Mouse (Mus musculus): Measurements from ENCODE around the gene Cd81. TPM values are rescaled to one million over a fixed set of nuclear protein-coding genes. Genes with fewer than 3 reads are reported as not detected.

The Cd81 gene
- polyA plus RNA-seq, 1 experiment from 2014 or later = 276 TPM

GRCm38 (mm10) chr7:143027196-143027595 is 25.3 kb upstream of the Cd81 start:
- DNase-seq (ENCODE audit: low spot score) (no peak), ATAC-seq (replicated peaks; ENCODE audit: low FRiP score) (no peak)
- no peaks in the 10 kb centered on the region; the same call in 1 of the 2 replicates for H3K4me1 ChIP-seq (replicated peaks; ENCODE audit: control insufficient read depth, insufficient read depth, low read length)
- H3K4me3 ChIP-seq (ENCODE audit: low read depth, low read length) = no peak overlapping the region
- no peaks in the 10 kb centered on the region for H3K27me3 ChIP-seq (replicated peaks; ENCODE audit: control insufficient read depth, insufficient read depth, low read length)
- no peaks in the 10 kb centered on the region for H3K36me3 ChIP-seq (ENCODE audit: control insufficient read depth, insufficient read depth, low read length)
- no peaks in the 10 kb centered on the region for H3K9me3 ChIP-seq (ENCODE audit: control insufficient read depth, low read length)
- H3K9ac ChIP-seq (ENCODE audit: low read depth, low read length) = no peak overlapping the region
- H3K4me2 ChIP-seq = no peak overlapping the region
- no peak overlapping the region for H3K27ac ChIP-seq (ENCODE audit: low read depth, low read length)
- WGBS = 87% methylated on average over 4 of the region's 4 CpGs

- ATAC-seq (replicated peaks; ENCODE audit: low FRiP score) (no peak), DNase-seq (ENCODE audit: low spot score) (no peak)
- Histone ChIP-seq H3K9ac (ENCODE audit: low read depth, low read length) (no peak overlapping the region), H3K36me3 (ENCODE audit: control insufficient read depth, insufficient read depth, low read length) (no peaks in the 10 kb centered on the region), H3K9me3 (ENCODE audit: control insufficient read depth, low read length) (no peaks in the 10 kb centered on the region), H3K4me1 (replicated peaks; ENCODE audit: control insufficient read depth, insufficient read depth, low read length) (no peaks in the 10 kb centered on the region; the same call in 1 of the 2 replicates), H3K27ac (ENCODE audit: low read depth, low read length) (no peak overlapping the region), H3K27me3 (replicated peaks; ENCODE audit: control insufficient read depth, insufficient read depth, low read length) (no peaks in the 10 kb centered on the region), H3K4me2 (no peak overlapping the region), H3K4me3 (ENCODE audit: low read depth, low read length) (no peak overlapping the region)
- WGBS = 80% methylated on average over 1 of the region's 1 CpGs
Measured at GRCm38 (mm10) chr7:143031816-143032215, 20.7 kb upstream of the Cd81 start.

GRCm38 (mm10) chr7:143033581-143033980 is 19.0 kb upstream of the Cd81 start:
- Histone ChIP-seq H3K36me3 (ENCODE audit: control insufficient read depth, insufficient read depth, low read length) (no peaks in the 10 kb centered on the region), H3K9me3 (ENCODE audit: control insufficient read depth, low read length) (no peaks in the 10 kb centered on the region), H3K9ac (ENCODE audit: low read depth, low read length) (no peak overlapping the region), H3K4me2 (no peak overlapping the region), H3K27ac (ENCODE audit: low read depth, low read length) (no peak overlapping the region), H3K27me3 (replicated peaks; ENCODE audit: control insufficient read depth, insufficient read depth, low read length) (no peaks in the 10 kb centered on the region), H3K4me3 (ENCODE audit: low read depth, low read length) (no peak overlapping the region), H3K4me1 (replicated peaks; ENCODE audit: control insufficient read depth, insufficient read depth, low read length) (no peaks in the 10 kb centered on the region)
- no peak for DNase-seq (ENCODE audit: low spot score)
- no peak for ATAC-seq (replicated peaks; ENCODE audit: low FRiP score)
- WGBS = 84% methylated on average over 4 of the region's 4 CpGs

GRCm38 (mm10) chr7:143034112-143034511 is 18.4 kb upstream of the Cd81 start:
- Histone ChIP-seq H3K4me2 (no peak overlapping the region), H3K4me3 (ENCODE audit: low read depth, low read length) (no peak overlapping the region), H3K27ac (ENCODE audit: low read depth, low read length) (no peak overlapping the region), H3K9me3 (ENCODE audit: control insufficient read depth, low read length) (no peaks in the 10 kb centered on the region), H3K36me3 (ENCODE audit: control insufficient read depth, insufficient read depth, low read length) (no peaks in the 10 kb centered on the region), H3K4me1 (replicated peaks; ENCODE audit: control insufficient read depth, insufficient read depth, low read length) (no peaks in the 10 kb centered on the region), H3K9ac (ENCODE audit: low read depth, low read length) (no peak overlapping the region), H3K27me3 (replicated peaks; ENCODE audit: control insufficient read depth, insufficient read depth, low read length) (no peaks in the 10 kb centered on the region)
- ATAC-seq (replicated peaks; ENCODE audit: low FRiP score) (no peak), DNase-seq (ENCODE audit: low spot score) (no peak)
- WGBS = 95% methylated on average over 2 of the region's 2 CpGs

DNA sequence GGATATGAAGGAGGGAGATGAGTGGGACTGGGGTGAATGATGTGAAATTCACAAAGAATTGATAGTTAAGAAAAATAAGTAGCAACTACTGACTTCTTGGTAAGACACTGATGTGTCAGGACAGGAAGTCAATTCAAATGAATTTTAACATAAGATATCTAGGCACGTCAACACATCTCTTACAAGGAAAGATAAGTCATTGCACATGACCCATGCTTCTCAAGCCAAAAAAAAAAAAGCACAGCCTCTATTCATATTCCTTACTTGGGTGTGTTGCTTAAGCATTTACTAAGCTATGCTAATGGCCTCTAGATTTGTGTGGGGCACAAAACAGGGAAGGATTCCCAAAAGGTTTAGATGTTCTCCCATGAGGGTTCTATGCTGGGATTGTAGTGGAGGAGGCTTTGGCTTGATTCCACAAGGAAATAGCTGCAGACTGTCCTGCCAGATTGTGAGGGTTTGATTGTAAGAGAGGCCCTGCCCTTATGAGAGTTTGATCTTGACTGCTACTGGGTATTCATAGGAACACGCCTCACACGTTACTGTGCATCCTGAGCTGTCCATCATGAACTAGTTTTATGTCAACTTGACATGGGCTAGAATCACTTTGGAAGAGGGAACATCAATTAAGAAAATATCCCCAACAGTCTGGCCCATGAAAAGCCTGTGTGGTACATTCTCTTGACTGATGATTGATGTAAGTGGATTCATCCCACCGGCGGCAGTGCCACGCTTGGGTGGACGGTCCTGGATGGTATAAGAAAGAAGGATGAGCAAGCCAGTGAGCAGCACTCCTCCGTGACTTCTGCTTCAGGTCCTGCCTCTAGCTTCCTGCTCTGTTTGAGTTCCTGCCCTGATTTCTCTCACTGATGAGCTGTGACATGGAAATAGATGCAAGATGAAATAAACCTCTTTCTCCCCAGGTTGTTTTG is 17.8 kb upstream of the Cd81 start:
- WGBS = 82% methylated on average over 8 of the region's 8 CpGs

DNA sequence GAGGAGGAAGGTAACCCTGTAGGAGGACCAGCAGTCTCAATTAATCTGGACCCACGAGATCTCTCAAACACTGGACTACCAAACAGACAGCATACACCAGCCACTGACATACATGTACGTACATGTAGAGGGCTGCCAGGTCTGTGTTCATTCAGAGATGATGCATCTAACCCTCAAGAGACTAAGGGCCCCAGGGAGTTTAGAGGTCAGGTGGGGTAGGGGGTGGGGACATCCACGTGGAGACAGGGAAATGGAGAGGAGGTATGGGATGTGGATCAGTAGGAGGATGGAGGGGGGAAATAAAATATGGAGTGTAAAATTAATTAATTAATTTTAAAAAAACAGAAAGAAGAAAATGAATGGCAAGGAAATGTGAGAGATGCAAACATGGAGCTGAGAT is 15.8 kb upstream of the Cd81 start:
- H3K9me3 ChIP-seq (ENCODE audit: control insufficient read depth, low read length) = no peaks in the 10 kb centered on the region
- H3K9ac ChIP-seq (ENCODE audit: low read depth, low read length) = no peak overlapping the region
- H3K27ac ChIP-seq (ENCODE audit: low read depth, low read length) = no peak overlapping the region
- WGBS = 76% methylated on average over 3 of the region's 3 CpGs
- ATAC-seq (replicated peaks; ENCODE audit: low FRiP score) (no peak), DNase-seq (ENCODE audit: low spot score) (no peak)
- peaks cover 7% of the 10 kb centered on the region for H3K4me1 ChIP-seq (replicated peaks; ENCODE audit: control insufficient read depth, insufficient read depth, low read length)
- H3K36me3 ChIP-seq (ENCODE audit: control insufficient read depth, insufficient read depth, low read length) = no peaks in the 10 kb centered on the region
- H3K4me2 ChIP-seq = no peak overlapping the region
- no peak overlapping the region for H3K4me3 ChIP-seq (ENCODE audit: low read depth, low read length)
- no peaks in the 10 kb centered on the region for H3K27me3 ChIP-seq (replicated peaks; ENCODE audit: control insufficient read depth, insufficient read depth, low read length)

More for the DNA sequence above, 17.8 kb upstream of the Cd81 start:
- Histone ChIP-seq H3K4me2 (no peak overlapping the region), H3K4me1 (replicated peaks; ENCODE audit: control insufficient read depth, insufficient read depth, low read length) (no peaks in the 10 kb centered on the region), H3K27ac (ENCODE audit: low read depth, low read length) (no peak overlapping the region), H3K36me3 (ENCODE audit: control insufficient read depth, insufficient read depth, low read length) (no peaks in the 10 kb centered on the region), H3K4me3 (ENCODE audit: low read depth, low read length) (no peak overlapping the region), H3K27me3 (replicated peaks; ENCODE audit: control insufficient read depth, insufficient read depth, low read length) (no peaks in the 10 kb centered on the region), H3K9ac (ENCODE audit: low read depth, low read length) (no peak overlapping the region), H3K9me3 (ENCODE audit: control insufficient read depth, low read length) (no peaks in the 10 kb centered on the region)
- DNase-seq (ENCODE audit: low spot score) = no peak
- no peak for ATAC-seq (replicated peaks; ENCODE audit: low FRiP score)

DNA sequence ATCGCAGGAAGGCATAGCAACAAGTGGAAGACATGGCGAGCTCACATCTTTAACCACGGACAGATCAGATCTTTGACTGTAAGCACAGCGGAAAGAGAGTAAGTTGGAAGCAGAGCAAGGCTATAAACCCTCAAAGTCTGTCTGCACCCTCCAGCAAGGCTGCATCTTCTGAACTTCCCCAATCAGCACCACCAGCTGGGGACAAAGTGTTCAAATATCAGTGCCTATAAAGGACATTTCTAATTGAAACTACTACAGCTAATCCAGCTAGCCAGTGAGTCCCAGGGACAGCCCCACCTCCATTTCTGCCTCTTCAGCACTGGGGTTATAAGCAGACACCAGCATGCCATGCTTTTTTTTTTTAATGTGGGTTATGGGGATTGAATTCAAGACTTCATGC is 15.2 kb upstream of the Cd81 start:
- no peak for ATAC-seq (replicated peaks; ENCODE audit: low FRiP score)
- Histone ChIP-seq H3K9ac (ENCODE audit: low read depth, low read length) (no peak overlapping the region), H3K4me2 (no peak overlapping the region), H3K27ac (ENCODE audit: low read depth, low read length) (no peak overlapping the region), H3K9me3 (ENCODE audit: control insufficient read depth, low read length) (no peaks in the 10 kb centered on the region), H3K27me3 (replicated peaks; ENCODE audit: control insufficient read depth, insufficient read depth, low read length) (no peaks in the 10 kb centered on the region), H3K36me3 (ENCODE audit: control insufficient read depth, insufficient read depth, low read length) (no peaks in the 10 kb centered on the region), H3K4me3 (ENCODE audit: low read depth, low read length) (no peak overlapping the region), H3K4me1 (replicated peaks; ENCODE audit: control insufficient read depth, insufficient read depth, low read length) (peaks cover 12% of the 10 kb centered on the region)
- WGBS = 76% methylated on average over 4 of the region's 4 CpGs
- no peak for DNase-seq (ENCODE audit: low spot score)

DNA sequence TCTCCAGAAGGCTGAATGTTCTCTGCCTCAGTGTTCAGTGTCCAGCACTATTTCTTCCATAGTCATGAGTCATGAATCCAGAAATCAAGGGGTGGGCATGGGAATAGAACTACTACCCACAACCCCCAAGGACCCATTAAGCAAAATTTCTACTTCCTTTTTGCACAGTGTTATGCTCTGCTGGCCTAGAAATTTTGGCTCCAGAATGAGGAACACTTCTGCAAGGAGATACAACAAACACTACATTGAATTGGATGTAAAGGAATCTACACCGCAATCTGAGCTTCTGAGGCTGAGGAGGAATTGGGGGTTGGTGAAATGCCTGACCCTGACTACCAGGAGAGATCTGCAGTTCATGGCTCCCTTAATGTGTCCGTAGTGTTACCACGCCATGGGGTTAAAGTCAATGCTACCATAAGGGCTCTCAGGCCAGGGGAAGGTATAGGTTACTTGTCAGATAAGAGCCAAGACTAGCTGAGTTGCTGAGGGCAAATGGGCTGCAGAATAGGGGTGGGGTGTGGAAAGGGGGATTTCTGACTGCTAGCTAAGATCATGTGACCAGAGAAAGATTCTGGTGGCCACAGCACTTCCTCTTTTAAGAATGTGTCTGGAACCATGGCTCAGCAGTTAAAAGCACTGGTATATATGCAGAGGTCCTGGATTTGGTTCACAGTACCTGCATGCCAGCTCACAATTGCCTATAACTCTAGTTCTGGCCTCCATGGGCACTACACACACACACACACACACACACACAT is 14.2 kb upstream of the Cd81 start:
- 69% methylated on average over 3 of the region's 3 CpGs for WGBS
- H3K27me3 ChIP-seq (replicated peaks; ENCODE audit: control insufficient read depth, insufficient read depth, low read length) = no peaks in the 10 kb centered on the region
- no peaks in the 10 kb centered on the region for H3K9me3 ChIP-seq (ENCODE audit: control insufficient read depth, low read length)
- peaks cover 19% of the 10 kb centered on the region for H3K4me1 ChIP-seq (replicated peaks; ENCODE audit: control insufficient read depth, insufficient read depth, low read length)
- no peak overlapping the region for H3K4me2 ChIP-seq
- no peak overlapping the region for H3K4me3 ChIP-seq (ENCODE audit: low read depth, low read length)
- no peak overlapping the region for H3K27ac ChIP-seq (ENCODE audit: low read depth, low read length)
- DNase-seq (ENCODE audit: low spot score) (no peak), ATAC-seq (replicated peaks; ENCODE audit: low FRiP score) (no peak)
- no peak overlapping the region for H3K9ac ChIP-seq (ENCODE audit: low read depth, low read length)
- H3K36me3 ChIP-seq (ENCODE audit: control insufficient read depth, insufficient read depth, low read length) = no peaks in the 10 kb centered on the region

Measured in liver, embryonic 11.5 days (tissue).